Mouse (Mus musculus) kidney, embryonic 16.5 days (tissue): ENCODE data around the gene Tex48. TPM values are rescaled to one million over a fixed set of nuclear protein-coding genes. Genes with fewer than 3 reads are reported as not detected.
A peak's percentile ranks its signal among the peaks of the same experiment; 100 is the strongest.

ENCODE experiments used
- ATAC-seq: fragments of 200-750 bp; cut with Nextera tagmentation; 2 replicates; pipeline ENCODE4 v1.8.0; 2017; ENCODE audit warnings: moderate TSS enrichment; ENCODE audit not compliant: low FRiP score, low TSS enrichment
- H3K27ac ChIP-seq: fragments of 300-500 bp; sonication (generic); 2 replicates; pipeline ENCODE4 v1.5.1; 2014; ENCODE audit warnings: low read length
- H3K27me3 ChIP-seq: fragments of 300-500 bp; sonication (generic); 2 replicates; pipeline ENCODE4 v1.6.1; 2014; ENCODE audit warnings: low read length, control low read depth, mixed read lengths; ENCODE audit not compliant: insufficient read depth
- H3K36me3 ChIP-seq: fragments of 300-500 bp; sonication (generic); 2 replicates; pipeline ENCODE4 v1.6.1; 2014; ENCODE audit warnings: low read length, control low read depth, mixed read lengths; ENCODE audit not compliant: insufficient read depth
- H3K4me1 ChIP-seq: fragments of 300-500 bp; sonication (generic); 2 replicates; pipeline ENCODE4 v1.6.1; 2014; ENCODE audit warnings: low read length, control low read depth, mixed read lengths; ENCODE audit not compliant: insufficient read depth
- H3K4me2 ChIP-seq: fragments of 300-500 bp; sonication (generic); replicated peaks from 2 replicates; pipeline ENCODE4 v1.6.1; 2014; ENCODE audit warnings: low read depth, low read length
- H3K4me3 ChIP-seq: fragments of 300-500 bp; sonication (generic); 2 replicates; pipeline ENCODE4 v1.5.1; 2014; ENCODE audit warnings: mild to moderate bottlenecking, low read length
- H3K9ac ChIP-seq: fragments of 300-500 bp; sonication (generic); replicated peaks from 2 replicates; pipeline ENCODE4 v1.6.1; 2014; ENCODE audit warnings: low read length
- H3K9me3 ChIP-seq: fragments of 300-500 bp; sonication (generic); 2 replicates; pipeline ENCODE4 v1.6.1; 2016; ENCODE audit warnings: low read length, control low read depth
- WGBS: fragments of 180-500 bp; shearing (Covaris S2); extraction: QIAGEN DNeasy Blood & Tissue Kit; methylation state at CpG from one replicate; pipeline ENCODE4 v1.1.7; 2014; 5-methylcytosine and 5-hydroxymethylcytosine counted together
- polyA plus RNA-seq: library from polyadenylated mRNA; unstranded; fragments of >200 nt; fragmentation: Nextera tagmentation; extraction: Ambion mirVana; gene quantifications from 2 replicates; pipeline ENCODE4 v1.2.1, GENCODE M21; 2015

Gene Tex48
- polyA plus RNA-seq, result not detected in 2 replicates

- H3K4me1 ChIP-seq, result no peaks in the 10 kb centered on the region
- WGBS, result 61% methylated on average over 5 of the region's 5 CpGs
- no peak within 1 kb of the TSS for H3K4me3 ChIP-seq
- no peak within 1 kb of the TSS for H3K4me2 ChIP-seq
- no peak within 1 kb of the TSS for H3K27ac ChIP-seq
- H3K9me3 ChIP-seq, result no peaks in the 10 kb centered on the region
- H3K36me3 ChIP-seq, result no peaks in the 10 kb centered on the region
- ATAC-seq, result no peak
- no peaks in the 10 kb centered on the region for H3K27me3 ChIP-seq
- no peak within 1 kb of the TSS for H3K9ac ChIP-seq
Observed at GRCm38 (mm10) chr4:63622378-63622835, at the start of gene Tex48. TSS of gene Tex48 (minus strand) at chr4:63622428.

GRCm38 (mm10) chr4:63668255-63668654, 46.0 kb upstream of the Tex48 start:
- no peaks in the 10 kb centered on the region for H3K36me3 ChIP-seq
- no peak overlapping the region for H3K27ac ChIP-seq
- no peaks in the 10 kb centered on the region for H3K4me1 ChIP-seq
- no peak for ATAC-seq
- 76% methylated on average over 4 of the region's 4 CpGs for WGBS
- H3K9me3 ChIP-seq, result no peaks in the 10 kb centered on the region
- no peak overlapping the region for H3K4me3 ChIP-seq
- no peak overlapping the region for H3K4me2 ChIP-seq
- no peaks in the 10 kb centered on the region for H3K27me3 ChIP-seq
- H3K9ac ChIP-seq, result no peak overlapping the region

- ATAC-seq, result no peak
- Histone ChIP-seq H3K36me3 (no peaks in the 10 kb centered on the region), H3K9me3 (no peaks in the 10 kb centered on the region), H3K4me1 (no peaks in the 10 kb centered on the region), H3K4me2 (no peak overlapping the region), H3K4me3 (no peak overlapping the region), H3K9ac (no peak overlapping the region), H3K27ac (no peak overlapping the region), H3K27me3 (no peaks in the 10 kb centered on the region)
- 83% methylated on average over 7 of the region's 7 CpGs for WGBS
Observed at GRCm38 (mm10) chr4:63665738-63666137, 43.5 kb upstream of the Tex48 start.

GRCm38 (mm10) chr4:63663279-63663678, 41.1 kb upstream of the Tex48 start, which contains the start of gene Gm11214:
TSS of gene Gm11214 (minus strand) at chr4:63663379.
- ATAC-seq, result no peak
- Histone ChIP-seq H3K4me1 (no peaks in the 10 kb centered on the region), H3K27ac (no peak within 1 kb of the TSS), H3K27me3 (no peaks in the 10 kb centered on the region), H3K9ac (no peak within 1 kb of the TSS), H3K9me3 (no peaks in the 10 kb centered on the region), H3K4me3 (no peak within 1 kb of the TSS), H3K36me3 (no peaks in the 10 kb centered on the region), H3K4me2 (no peak within 1 kb of the TSS)
- 94% methylated on average over 6 of the region's 6 CpGs for WGBS

GRCm38 (mm10) chr4:63661857-63662256, 39.6 kb upstream of the Tex48 start:
- ATAC-seq, result no peak
- Histone ChIP-seq H3K27ac (no peak overlapping the region), H3K4me2 (no peak overlapping the region), H3K9me3 (no peaks in the 10 kb centered on the region), H3K9ac (no peak overlapping the region), H3K4me3 (no peak overlapping the region), H3K27me3 (no peaks in the 10 kb centered on the region), H3K36me3 (no peaks in the 10 kb centered on the region), H3K4me1 (no peaks in the 10 kb centered on the region)
- 90% methylated on average over 1 of the region's 1 CpGs for WGBS

- Histone ChIP-seq H3K4me3 (no peak overlapping the region), H3K27ac (no peak overlapping the region), H3K27me3 (no peaks in the 10 kb centered on the region), H3K4me2 (no peak overlapping the region), H3K9me3 (no peaks in the 10 kb centered on the region), H3K4me1 (no peaks in the 10 kb centered on the region), H3K36me3 (no peaks in the 10 kb centered on the region), H3K9ac (no peak overlapping the region)
- 88% methylated on average over 1 of the region's 1 CpGs for WGBS
- ATAC-seq, result no peak
Observed at GRCm38 (mm10) chr4:63661426-63661825, 39.2 kb upstream of the Tex48 start.

GRCm38 (mm10) chr4:63659775-63660174, 37.5 kb upstream of the Tex48 start:
- no peak overlapping the region for H3K9ac ChIP-seq
- no peak overlapping the region for H3K4me3 ChIP-seq
- H3K4me2 ChIP-seq, result no peak overlapping the region
- H3K27me3 ChIP-seq, result no peaks in the 10 kb centered on the region
- H3K4me1 ChIP-seq, result no peaks in the 10 kb centered on the region
- H3K9me3 ChIP-seq, result no peaks in the 10 kb centered on the region
- 81% methylated on average over 1 of the region's 1 CpGs for WGBS
- H3K36me3 ChIP-seq, result no peaks in the 10 kb centered on the region
- no peak overlapping the region for H3K27ac ChIP-seq
- ATAC-seq, result no peak

GRCm38 (mm10) chr4:63659086-63659485, 36.9 kb upstream of the Tex48 start:
- H3K27ac ChIP-seq, result no peak overlapping the region
- H3K9me3 ChIP-seq, result no peaks in the 10 kb centered on the region
- H3K4me1 ChIP-seq, result no peaks in the 10 kb centered on the region
- no peak for ATAC-seq
- no peaks in the 10 kb centered on the region for H3K27me3 ChIP-seq
- no peak overlapping the region for H3K4me2 ChIP-seq
- no peaks in the 10 kb centered on the region for H3K36me3 ChIP-seq
- WGBS, result 33% methylated on average over 4 of the region's 4 CpGs
- no peak overlapping the region for H3K9ac ChIP-seq
- no peak overlapping the region for H3K4me3 ChIP-seq

GRCm38 (mm10) chr4:63654381-63654780, 32.2 kb upstream of the Tex48 start:
- Histone ChIP-seq H3K9ac (no peak overlapping the region), H3K9me3 (no peaks in the 10 kb centered on the region), H3K36me3 (no peaks in the 10 kb centered on the region), H3K4me3 (no peak overlapping the region), H3K4me2 (no peak overlapping the region), H3K27ac (no peak overlapping the region), H3K4me1 (no peaks in the 10 kb centered on the region), H3K27me3 (no peaks in the 10 kb centered on the region)
- WGBS, result 92% methylated on average over 1 of the region's 1 CpGs
- ATAC-seq, result peak; percentile 27; the same call in 1 of the 2 replicates

- H3K36me3 ChIP-seq, result no peaks in the 10 kb centered on the region
- no peak overlapping the region for H3K4me2 ChIP-seq
- no peak for ATAC-seq
- H3K27ac ChIP-seq, result no peak overlapping the region
- H3K4me3 ChIP-seq, result no peak overlapping the region
- no peaks in the 10 kb centered on the region for H3K27me3 ChIP-seq
- no peak overlapping the region for H3K9ac ChIP-seq
- H3K4me1 ChIP-seq, result no peaks in the 10 kb centered on the region
- H3K9me3 ChIP-seq, result no peaks in the 10 kb centered on the region
Observed at GRCm38 (mm10) chr4:63643956-63644726, 21.9 kb upstream of the Tex48 start.
